Mouse (Mus musculus): ENCODE measurements around the gene Sp3.

- no peak for TF ChIP-seq POLR2A (IDR thresholded peaks at IDR 0.05; ENCODE audit: control insufficient read depth in 1 of 2, insufficient read depth in 1 of 2, low read depth in 1 of 2, low read length in 2 of 2, poor library complexity in 1 of 2)
- TF ChIP-seq MEF2A (IDR thresholded peaks at IDR 0.05; ENCODE audit: extremely low read depth, insufficient replicate concordance, low read depth, low read length, poor library complexity, severe bottlenecking): no peak
- TF ChIP-seq UBTF (IDR thresholded peaks at IDR 0.05; ENCODE audit: borderline replicate concordance, insufficient read depth, low read depth, low read length): no peak
- no peak for TF ChIP-seq RAD21 (IDR thresholded peaks at IDR 0.05; ENCODE audit: low read depth, low read length)
- no peak for TF ChIP-seq MAX (IDR thresholded peaks at IDR 0.05; ENCODE audit: low read length)
- no peak for TF ChIP-seq BHLHE40 (IDR thresholded peaks at IDR 0.05; ENCODE audit: borderline replicate concordance, low read depth, low read length)
- no peak for TF ChIP-seq CTCF (IDR thresholded peaks at IDR 0.05 in 2 of 3, conservative IDR thresholded peaks at IDR 0.05 in 1 of 3; ENCODE audit: control insufficient read depth in 1 of 3, insufficient read depth in 1 of 3, low read depth in 2 of 3, low read length in 3 of 3, poor library complexity in 1 of 3, severe bottlenecking in 1 of 3)
- no peak for TF ChIP-seq ZNF384 (IDR thresholded peaks at IDR 0.05; ENCODE audit: low read depth, low read length)
- no peak for TF ChIP-seq ZKSCAN1 (IDR thresholded peaks at IDR 0.05; ENCODE audit: low read depth, low read length)
- TF ChIP-seq MAFK (IDR thresholded peaks at IDR 0.05; ENCODE audit: borderline replicate concordance, low read depth, low read length): no peak
Measured at GRCm38 (mm10) chr2:72932186-72932585, 48.1 kb downstream of the Sp3 start.
